Mouse (Mus musculus) myocyte (in vitro differentiated cells): Measurements from ENCODE around the gene Atp2b2. TPM values are rescaled to one million over a fixed set of nuclear protein-coding genes. Genes with fewer than 3 reads are reported as not detected.
"Not testable (repeated sequence)": the region's sequence is repeated elsewhere in the genome, so short reads cannot be mapped to it uniquely, and the experiment has no call there.

Experiments used
- H3K27me3 ChIP-seq: one replicate; pipeline ENCODE4 v1.6.1; 2011; ENCODE audit not compliant: control insufficient read depth, insufficient read depth, insufficient read length
- H3K36me3 ChIP-seq: one replicate; pipeline ENCODE4 v1.6.1; 2011; ENCODE audit not compliant: control insufficient read depth, insufficient read depth
- H3K4me2 ChIP-seq: one replicate; pipeline ENCODE4 v1.6.1; 2011; ENCODE audit warnings: low read depth, control low read depth
- H3K4me3 ChIP-seq: one replicate; pipeline ENCODE4 v1.5.1; 2011; ENCODE audit warnings: mild to moderate bottlenecking, control low read depth, moderate library complexity
- H3K79me2 ChIP-seq: one replicate; pipeline ENCODE4 v1.6.1; 2011; ENCODE audit not compliant: control insufficient read depth, insufficient read depth
- H3ac ChIP-seq: one replicate; pipeline ENCODE4 v1.6.1; 2011; ENCODE audit not compliant: control insufficient read depth, insufficient read length
- CEBPB ChIP-seq: IDR thresholded peaks from 2 replicates; pipeline ENCODE4 v1.6.1; 2011; ENCODE audit warnings: mild to moderate bottlenecking, moderate library complexity; ENCODE audit not compliant: poor library complexity, insufficient read depth, severe bottlenecking
- E2F4 ChIP-seq: IDR thresholded peaks from one replicate; pipeline ENCODE4 v1.6.1; 2011; ENCODE audit warnings: mild to moderate bottlenecking, control low read depth, moderate library complexity; ENCODE audit not compliant: insufficient read depth
- MAX ChIP-seq: IDR thresholded peaks from one replicate; pipeline ENCODE4 v1.6.1; 2011; ENCODE audit warnings: low read depth, mild to moderate bottlenecking, control low read depth
- MYOD1 ChIP-seq, 3 experiments: IDR thresholded peaks; one replicate each; pipeline ENCODE4 v1.6.1; 2011; ENCODE audit warnings: control low read depth in 2 of 3, low read depth in 2 of 3, mild to moderate bottlenecking in 2 of 3, moderate library complexity in 1 of 3; ENCODE audit not compliant: insufficient read length in 2 of 3, control insufficient read depth in 1 of 3
- MYOG ChIP-seq, 3 experiments: IDR thresholded peaks; one replicate each; pipeline ENCODE4 v1.6.1; 2011; ENCODE audit warnings: control low read depth in 2 of 3, low read depth in 2 of 3, mild to moderate bottlenecking in 2 of 3; ENCODE audit not compliant: insufficient read length in 2 of 3, control insufficient read depth in 1 of 3, insufficient read depth in 1 of 3
- POLR2A ChIP-seq: IDR thresholded peaks from one replicate; pipeline ENCODE4 v1.6.1; 2011; ENCODE audit warnings: low read depth, mild to moderate bottlenecking, control low read depth, moderate library complexity; ENCODE audit not compliant: insufficient read length
- POLR2AphosphoS2 ChIP-seq: IDR thresholded peaks from one replicate; pipeline ENCODE4 v1.6.1; 2011; ENCODE audit warnings: low read depth, control low read depth; ENCODE audit not compliant: insufficient read length
- REST ChIP-seq: IDR thresholded peaks from one replicate; pipeline ENCODE4 v1.6.1; 2011; ENCODE audit warnings: mild to moderate bottlenecking, control low read depth, moderate library complexity; ENCODE audit not compliant: insufficient read depth, insufficient read length
- SRF ChIP-seq: IDR thresholded peaks from one replicate; pipeline ENCODE4 v1.6.1; 2011; ENCODE audit warnings: low read depth; ENCODE audit not compliant: control insufficient read depth, insufficient read length
- TCF12 ChIP-seq: IDR thresholded peaks from one replicate; pipeline ENCODE4 v1.6.1; 2011; ENCODE audit warnings: mild to moderate bottlenecking, control low read depth; ENCODE audit not compliant: poor library complexity, insufficient read depth, severe bottlenecking
- TCF3 ChIP-seq: IDR thresholded peaks from one replicate; pipeline ENCODE4 v1.6.1; 2011; ENCODE audit warnings: low read depth, control low read depth; ENCODE audit not compliant: insufficient read length
- USF1 ChIP-seq: IDR thresholded peaks from one replicate; pipeline ENCODE4 v1.6.1; 2011; ENCODE audit warnings: low read depth, mild to moderate bottlenecking, control low read depth, moderate library complexity
- polyA plus RNA-seq: library from polyadenylated mRNA; unstranded; fragments of >200 nt; fragmentation: generic; extraction: Trizol; gene quantifications from one replicate; pipeline ENCODE4 v1.2.1, GENCODE M21; 2012; ENCODE audit warnings: missing spikeins

Atp2b2 gene
- polyA plus RNA-seq, 1 experiment, result not detected

DNA sequence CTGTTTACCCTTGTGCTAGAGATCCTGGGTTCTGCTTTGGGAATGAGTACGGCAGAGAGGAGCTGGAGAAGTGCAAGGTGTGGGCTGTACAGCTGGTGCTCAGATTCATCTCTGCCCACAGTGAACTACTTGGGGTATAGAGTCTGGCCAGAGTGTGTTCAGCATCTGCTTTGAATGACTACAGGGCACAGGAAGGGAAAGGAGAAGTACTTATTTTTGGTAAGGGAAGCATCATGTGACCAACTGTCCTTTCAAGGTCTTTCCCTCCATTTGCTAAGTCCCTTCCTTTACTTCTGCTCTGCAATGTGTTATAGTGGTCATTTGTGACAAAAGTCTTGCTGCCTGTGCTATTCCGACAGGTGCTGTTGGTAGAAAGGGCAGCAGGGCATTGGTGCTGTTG is 328.1 kb downstream of the Atp2b2 start:
- Histone ChIP-seq H3K4me2 (no peak overlapping the region), H3K36me3 (peaks cover 27% of the 10 kb centered on the region), H3K27me3 (no peaks in the 10 kb centered on the region), H3K79me2 (no peaks in the 10 kb centered on the region), H3K4me3 (no peak overlapping the region), H3ac (no peak overlapping the region)
- TF ChIP-seq CEBPB (no peak), MYOD1 (IDR thresholded peaks at IDR 0.05; ENCODE audit: control insufficient read depth in 1 of 3, insufficient read length in 2 of 3, low read depth in 2 of 3) (no peak), USF1 (no peak), MYOG (IDR thresholded peaks at IDR 0.05; ENCODE audit: control insufficient read depth in 1 of 3, insufficient read depth in 1 of 3, insufficient read length in 2 of 3, low read depth in 2 of 3) (no peak), POLR2AphosphoS2 (no peak), TCF12 (no peak), MAX (no peak), REST (no peak)

DNA sequence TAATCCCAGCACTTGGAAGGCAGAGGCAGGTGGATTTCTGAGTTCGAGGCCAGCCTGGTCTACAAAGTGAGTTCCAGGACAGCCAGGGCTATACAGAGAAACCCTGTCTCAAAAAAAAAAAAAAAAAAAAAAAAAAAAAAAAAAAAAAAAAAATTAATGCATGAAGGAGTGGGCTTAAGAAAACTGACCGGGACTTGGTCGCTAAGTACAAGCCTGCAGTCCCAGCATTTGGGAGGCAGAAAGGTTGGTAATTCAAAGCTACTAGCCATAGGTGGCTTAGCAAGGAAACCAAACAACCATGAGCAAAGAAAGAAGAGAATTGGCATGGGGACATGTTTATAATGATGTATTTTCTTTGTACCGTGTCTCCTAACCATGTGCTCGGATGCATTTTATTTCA is 329.0 kb downstream of the Atp2b2 start:
- H3K79me2 ChIP-seq, H3K4me3 ChIP-seq, H3ac ChIP-seq, H3K4me2 ChIP-seq, H3K27me3 ChIP-seq: not testable (repeated sequence)
- H3K36me3 ChIP-seq, result peaks cover 35% of the 10 kb centered on the region

DNA sequence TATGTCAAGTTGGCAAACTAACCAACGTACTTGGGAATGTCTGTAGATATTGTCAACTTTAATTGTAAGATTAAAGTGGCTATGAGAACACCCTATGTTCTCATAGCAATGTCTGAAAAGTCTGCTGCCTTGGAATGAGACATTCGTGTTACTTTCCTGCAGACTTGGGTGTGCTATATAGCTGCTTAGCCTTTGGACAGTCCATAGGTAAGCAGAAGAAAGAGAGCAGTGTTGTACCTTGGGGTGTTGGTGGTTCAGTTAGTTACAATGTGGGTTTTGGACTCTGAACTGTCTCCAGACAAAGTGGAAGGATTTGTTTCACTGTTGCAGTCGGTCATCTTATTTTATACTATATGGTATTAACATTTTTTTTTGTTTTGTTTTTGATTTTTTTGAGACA is 329.7 kb downstream of the Atp2b2 start:
- TF ChIP-seq SRF (no peak), CEBPB (no peak), USF1 (no peak), POLR2AphosphoS2 (no peak), TCF3 (no peak), E2F4 (no peak), POLR2A (no peak), MYOD1 (IDR thresholded peaks at IDR 0.05; ENCODE audit: control insufficient read depth in 1 of 3, insufficient read length in 2 of 3, low read depth in 2 of 3) (no peak), MYOG (IDR thresholded peaks at IDR 0.05; ENCODE audit: control insufficient read depth in 1 of 3, insufficient read depth in 1 of 3, insufficient read length in 2 of 3, low read depth in 2 of 3) (no peak), MAX (no peak), TCF12 (no peak), REST (no peak)
- no peak overlapping the region for H3K4me2 ChIP-seq
- H3ac ChIP-seq, result no peak overlapping the region
- no peaks in the 10 kb centered on the region for H3K27me3 ChIP-seq
- H3K4me3 ChIP-seq, result no peak overlapping the region
- no peaks in the 10 kb centered on the region for H3K79me2 ChIP-seq
- peaks cover 42% of the 10 kb centered on the region for H3K36me3 ChIP-seq

DNA sequence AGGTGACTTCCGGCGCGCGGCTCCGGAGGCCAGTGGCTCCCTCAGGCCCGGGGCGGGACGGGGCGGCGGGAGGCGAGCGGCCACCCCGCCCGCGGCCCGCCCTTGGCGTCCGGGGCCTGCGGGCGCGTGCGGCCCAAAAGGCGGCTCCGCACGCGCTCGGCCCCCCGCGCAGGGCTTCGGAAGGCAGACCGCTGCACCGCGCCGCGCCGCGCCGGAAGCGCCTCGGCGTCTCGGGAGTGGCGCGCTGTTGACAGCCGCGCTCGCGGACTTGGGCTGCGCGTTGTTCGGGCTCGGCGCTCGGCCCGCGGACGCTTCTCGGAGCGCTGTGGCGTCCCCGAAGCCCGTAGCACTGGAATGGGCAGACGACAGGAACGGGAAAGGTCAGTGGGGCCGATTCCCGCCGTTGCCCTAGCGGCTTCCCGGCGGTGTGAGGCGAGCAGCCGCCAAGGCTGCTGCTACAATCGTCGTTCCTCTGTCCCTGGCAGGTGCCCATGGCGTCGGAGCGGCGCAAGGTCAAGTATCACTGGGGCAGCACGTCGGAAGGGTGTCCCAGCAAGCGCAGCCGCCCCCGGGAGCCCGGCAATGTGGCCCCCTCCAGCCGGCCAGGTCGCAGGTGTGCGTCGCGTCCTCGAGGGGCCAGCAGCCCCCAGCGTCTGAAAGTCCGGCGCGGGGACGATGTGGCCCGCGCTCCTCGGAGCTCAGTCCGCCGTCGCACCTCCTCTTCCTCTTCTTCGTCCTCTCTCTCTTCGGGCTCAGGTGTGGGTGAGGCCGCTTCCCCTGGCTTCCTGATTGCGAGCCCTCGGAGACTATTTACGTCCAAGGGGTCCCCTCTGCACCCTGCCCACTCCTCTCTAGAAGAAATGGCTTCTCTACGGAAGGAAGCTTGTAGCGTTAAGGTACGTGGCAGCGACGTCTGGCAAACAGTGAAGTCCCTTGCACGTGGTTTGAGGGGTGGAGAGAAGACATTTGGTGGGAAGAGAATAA is 344.9 kb downstream of the Atp2b2 start:
- peak overlapping the region; percentile 100 for H3ac ChIP-seq
- H3K27me3 ChIP-seq, result no peaks in the 10 kb centered on the region
- peaks cover 16% of the 10 kb centered on the region for H3K36me3 ChIP-seq
- peak overlapping the region; percentile 84 for H3K4me2 ChIP-seq
- peaks cover 55% of the 10 kb centered on the region for H3K79me2 ChIP-seq
- TF ChIP-seq USF1 (no peak), POLR2AphosphoS2 (peak; percentile 52), MYOG (IDR thresholded peaks at IDR 0.05; ENCODE audit: control insufficient read depth in 1 of 3, insufficient read depth in 1 of 3, insufficient read length in 2 of 3, low read depth in 2 of 3) (no peak), MAX (no peak), TCF12 (no peak), REST (no peak)
- peak overlapping the region; percentile 69 for H3K4me3 ChIP-seq

DNA sequence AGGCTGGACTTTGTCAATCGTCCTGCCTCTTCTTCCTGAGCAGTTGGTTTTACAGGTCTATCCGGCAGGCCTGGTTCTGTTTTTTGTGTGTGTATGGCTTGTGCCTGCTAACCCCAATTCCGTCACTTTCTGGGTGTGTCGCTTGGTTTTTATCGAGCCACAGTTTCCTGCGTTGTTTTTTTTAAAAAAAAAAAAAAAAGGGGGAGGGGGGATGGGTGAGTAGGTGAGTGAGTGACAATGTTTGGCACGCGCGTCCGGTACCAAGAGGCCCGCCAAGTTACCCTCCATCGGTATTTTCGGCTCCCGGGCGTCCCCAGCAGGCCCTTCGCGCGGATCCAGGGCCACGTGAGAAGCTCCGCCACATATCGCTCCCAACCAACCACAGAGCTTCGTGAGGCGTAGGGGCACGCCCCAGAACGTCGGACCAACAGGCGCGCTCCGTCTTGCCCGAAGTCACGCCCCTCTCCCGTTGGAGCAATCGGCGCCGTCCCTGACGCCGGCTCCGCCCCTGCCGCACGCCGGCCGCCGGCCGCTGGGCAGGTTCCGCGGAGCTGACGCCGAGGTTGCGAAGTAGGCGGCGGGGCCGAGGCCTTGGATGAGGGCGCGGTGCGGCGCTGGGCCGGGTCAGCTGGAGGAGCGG is 345.7 kb downstream of the Atp2b2 start, which contains the start of gene Tatdn2:
Tatdn2 (plus strand) TSS at position 469 of the 640 bp plus-strand sequence.
- Histone ChIP-seq H3K27me3 (no peaks in the 10 kb centered on the region), H3K4me2 (peak within 1 kb of the TSS; percentile 85), H3K4me3 (peak within 1 kb of the TSS; percentile 69), H3K79me2 (peaks cover 61% of the 10 kb centered on the region), H3K36me3 (peaks cover 13% of the 10 kb centered on the region), H3ac (peak within 1 kb of the TSS; percentile 100)
- TF ChIP-seq TCF3 (no peak), USF1 (peak; percentile 72), SRF (no peak), MYOD1 (IDR thresholded peaks at IDR 0.05; ENCODE audit: control insufficient read depth in 1 of 3, insufficient read length in 2 of 3, low read depth in 2 of 3) (peak in 1 of 3 experiments; percentile 28), MAX (no peak), MYOG (IDR thresholded peaks at IDR 0.05; ENCODE audit: control insufficient read depth in 1 of 3, insufficient read depth in 1 of 3, insufficient read length in 2 of 3, low read depth in 2 of 3) (peak in 1 of 3 experiments; percentile 18), CEBPB (no peak), TCF12 (no peak), REST (no peak), POLR2A (peak; percentile 94), E2F4 (no peak), POLR2AphosphoS2 (peak; percentile 91)
